Mouse (Mus musculus): ENCODE results near the gene Sh3bp5.

DNA sequence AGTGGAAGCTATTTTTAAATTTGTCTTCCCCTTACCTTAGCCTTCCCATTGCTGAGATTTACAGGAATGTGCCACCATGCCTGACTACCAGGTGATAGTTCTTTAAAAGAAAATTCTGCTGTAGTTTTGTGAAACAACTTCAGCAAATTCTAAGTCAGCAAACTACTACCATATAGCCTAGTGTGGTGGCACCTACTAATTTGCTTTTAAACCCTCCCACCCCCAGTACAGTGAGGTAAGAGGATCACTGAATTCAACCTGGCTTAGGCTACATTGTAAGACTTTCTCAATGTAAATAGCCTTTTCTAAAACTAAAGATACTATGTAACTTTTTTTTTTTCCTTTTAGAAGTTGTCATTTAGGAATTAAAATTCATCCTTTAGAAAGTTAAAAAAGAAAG is 97.9 kb downstream of the Sh3bp5 start:
- TF ChIP-seq CTCF (IDR thresholded peaks at IDR 0.05), result no peak
- no peak for TF ChIP-seq POLR2A (IDR thresholded peaks at IDR 0.05; ENCODE audit: insufficient read depth, low read depth, low read length)

Data from heart, adult 2 months (tissue).